Mouse (Mus musculus) forebrain, embryonic 11.5 days (tissue): ENCODE measurements around the gene Zfp346. TPM values are rescaled to one million over a fixed set of nuclear protein-coding genes. Genes with fewer than 3 reads are reported as not detected.
A peak's percentile ranks its signal among the peaks of the same experiment; 100 is the strongest.

Experiments
- ATAC-seq: fragments of 200-750 bp; cut with Nextera tagmentation; replicated peaks from 2 replicates; pipeline ENCODE4 v1.8.0; 2017; ENCODE audit warnings: moderate TSS enrichment; ENCODE audit not compliant: low FRiP score
- DNase-seq: peaks from one replicate; pipeline ENCODE4 v3.0.0-alpha.2; 2017; ENCODE audit warnings: low spot score
- H3K27ac ChIP-seq: fragments of 300-500 bp; sonication (generic); 2 replicates; pipeline ENCODE4 v1.5.1; 2014; ENCODE audit warnings: low read depth, low read length
- H3K27me3 ChIP-seq: fragments of 300-500 bp; sonication (generic); 2 replicates; pipeline ENCODE4 v1.6.1; 2014; ENCODE audit warnings: mild to moderate bottlenecking, low read length, mixed read lengths; ENCODE audit not compliant: control insufficient read depth, insufficient read depth
- H3K36me3 ChIP-seq: fragments of 300-500 bp; sonication (generic); 2 replicates; pipeline ENCODE4 v1.6.1; 2014; ENCODE audit warnings: mild to moderate bottlenecking, low read length, moderate library complexity, mixed read lengths; ENCODE audit not compliant: control insufficient read depth, insufficient read depth
- H3K4me1 ChIP-seq: fragments of 300-500 bp; sonication (generic); replicated peaks from 2 replicates; pipeline ENCODE4 v1.6.1; 2014; ENCODE audit warnings: low read length, mixed read lengths; ENCODE audit not compliant: control insufficient read depth, insufficient read depth
- H3K4me2 ChIP-seq: fragments of 300-500 bp; sonication (generic); 2 replicates; pipeline ENCODE4 v1.6.1; 2014; ENCODE audit warnings: low read depth, mild to moderate bottlenecking, low read length, moderate library complexity, mixed read lengths; ENCODE audit not compliant: severe bottlenecking
- H3K4me3 ChIP-seq: fragments of 300-500 bp; sonication (generic); 2 replicates; pipeline ENCODE4 v1.5.1; 2014; ENCODE audit warnings: low read depth, low read length
- H3K9ac ChIP-seq: fragments of 300-500 bp; sonication (generic); 2 replicates; pipeline ENCODE4 v1.6.1; 2014; ENCODE audit warnings: low read length
- H3K9me3 ChIP-seq: fragments of 300-500 bp; sonication (generic); 2 replicates; pipeline ENCODE4 v1.6.1; 2016; ENCODE audit warnings: low read length, mixed read lengths; ENCODE audit not compliant: control insufficient read depth
- WGBS: fragments of 180-500 bp; shearing (Covaris S2); extraction: QIAGEN DNeasy Blood & Tissue Kit; methylation state at CpG from one replicate; pipeline ENCODE4 v1.1.7; 2014; 5-methylcytosine and 5-hydroxymethylcytosine counted together
- polyA plus RNA-seq: library from polyadenylated mRNA; unstranded; fragments of >200 nt; fragmentation: Nextera tagmentation; extraction: Ambion mirVana; gene quantifications from 2 replicates; pipeline ENCODE4 v1.2.1, GENCODE M21; 2014

Gene Zfp346
- polyA plus RNA-seq, 1 experiment from 2014 or later = 28.0 TPM

DNA sequence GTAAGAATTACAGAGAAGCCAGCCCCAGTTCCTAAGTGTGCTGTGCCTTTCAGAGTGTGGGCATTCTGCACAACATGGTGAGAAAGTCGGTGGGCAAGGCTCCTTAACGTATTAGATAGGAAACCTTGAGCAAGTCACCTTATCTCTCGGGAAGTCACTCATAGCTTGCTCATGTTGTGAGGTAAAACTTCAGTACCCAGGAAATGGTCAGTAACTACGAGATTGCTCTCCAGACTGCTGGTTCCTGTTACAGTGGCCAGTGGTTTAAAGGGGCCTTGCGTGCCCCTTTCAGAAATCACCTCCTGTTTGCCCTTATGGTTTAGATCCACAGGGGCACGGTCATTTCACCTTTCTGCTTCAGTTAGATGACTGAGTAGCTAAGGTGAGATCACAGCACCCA lies 9.3 kb downstream of the Zfp346 start:
- Histone ChIP-seq H3K9me3 (no peaks in the 10 kb centered on the region), H3K4me2 (no peak overlapping the region), H3K36me3 (no peaks in the 10 kb centered on the region; the same call in 1 of the 2 replicates), H3K27me3 (no peaks in the 10 kb centered on the region), H3K27ac (no peak overlapping the region), H3K4me1 (no peaks in the 10 kb centered on the region), H3K9ac (no peak overlapping the region), H3K4me3 (no peak overlapping the region)
- DNase-seq (no peak), ATAC-seq (no peak)
- 93% methylated on average over 6 of the region's 6 CpGs for WGBS

- H3K4me1 ChIP-seq = no peaks in the 10 kb centered on the region
- no peak overlapping the region for H3K27ac ChIP-seq
- no peak overlapping the region for H3K4me3 ChIP-seq
- no peak overlapping the region for H3K9ac ChIP-seq
- H3K9me3 ChIP-seq = no peaks in the 10 kb centered on the region
- no peak for ATAC-seq
- no peaks in the 10 kb centered on the region; the same call in 1 of the 2 replicates for H3K36me3 ChIP-seq
- H3K27me3 ChIP-seq = no peaks in the 10 kb centered on the region
- 93% methylated on average over 6 of the region's 6 CpGs for WGBS
- no peak for DNase-seq
- no peak overlapping the region for H3K4me2 ChIP-seq
Observed at GRCm38 (mm10) chr13:55124903-55125302, 19.8 kb downstream of the Zfp346 start.

GRCm38 (mm10) chr13:55133448-55133847 lies 28.3 kb downstream of the Zfp346 start, which contains the start of gene Gm17617:
TSS of gene Gm17617 (minus strand) at chr13:55133548.
- H3K9me3 ChIP-seq = no peaks in the 10 kb centered on the region
- H3K36me3 ChIP-seq = no peaks in the 10 kb centered on the region; the same call in 1 of the 2 replicates
- WGBS = 96% methylated on average over 2 of the region's 2 CpGs
- no peak within 1 kb of the TSS for H3K27ac ChIP-seq
- DNase-seq = no peak
- H3K9ac ChIP-seq = no peak within 1 kb of the TSS
- ATAC-seq = no peak
- no peaks in the 10 kb centered on the region for H3K27me3 ChIP-seq
- H3K4me2 ChIP-seq = no peak within 1 kb of the TSS
- H3K4me3 ChIP-seq = no peak within 1 kb of the TSS
- H3K4me1 ChIP-seq = no peaks in the 10 kb centered on the region

- Histone ChIP-seq H3K27me3 (no peaks in the 10 kb centered on the region), H3K9me3 (no peaks in the 10 kb centered on the region), H3K4me2 (no peak overlapping the region), H3K9ac (no peak overlapping the region), H3K36me3 (no peaks in the 10 kb centered on the region; the same call in 1 of the 2 replicates), H3K27ac (no peak overlapping the region), H3K4me3 (no peak overlapping the region), H3K4me1 (no peaks in the 10 kb centered on the region)
- DNase-seq = no peak
- 14% methylated on average over 5 of the region's 5 CpGs for WGBS
- no peak for ATAC-seq
Observed at GRCm38 (mm10) chr13:55135382-55135781, 30.3 kb downstream of the Zfp346 start.

- Histone ChIP-seq H3K4me3 (no peak overlapping the region), H3K9me3 (no peaks in the 10 kb centered on the region), H3K27me3 (no peaks in the 10 kb centered on the region), H3K36me3 (no peaks in the 10 kb centered on the region), H3K4me2 (no peak overlapping the region), H3K9ac (no peak overlapping the region), H3K27ac (no peak overlapping the region), H3K4me1 (no peaks in the 10 kb centered on the region)
- DNase-seq (no peak), ATAC-seq (no peak)
- 70% methylated on average over 2 of the region's 2 CpGs for WGBS
Observed at GRCm38 (mm10) chr13:55140271-55140670, 35.2 kb downstream of the Zfp346 start.

DNA sequence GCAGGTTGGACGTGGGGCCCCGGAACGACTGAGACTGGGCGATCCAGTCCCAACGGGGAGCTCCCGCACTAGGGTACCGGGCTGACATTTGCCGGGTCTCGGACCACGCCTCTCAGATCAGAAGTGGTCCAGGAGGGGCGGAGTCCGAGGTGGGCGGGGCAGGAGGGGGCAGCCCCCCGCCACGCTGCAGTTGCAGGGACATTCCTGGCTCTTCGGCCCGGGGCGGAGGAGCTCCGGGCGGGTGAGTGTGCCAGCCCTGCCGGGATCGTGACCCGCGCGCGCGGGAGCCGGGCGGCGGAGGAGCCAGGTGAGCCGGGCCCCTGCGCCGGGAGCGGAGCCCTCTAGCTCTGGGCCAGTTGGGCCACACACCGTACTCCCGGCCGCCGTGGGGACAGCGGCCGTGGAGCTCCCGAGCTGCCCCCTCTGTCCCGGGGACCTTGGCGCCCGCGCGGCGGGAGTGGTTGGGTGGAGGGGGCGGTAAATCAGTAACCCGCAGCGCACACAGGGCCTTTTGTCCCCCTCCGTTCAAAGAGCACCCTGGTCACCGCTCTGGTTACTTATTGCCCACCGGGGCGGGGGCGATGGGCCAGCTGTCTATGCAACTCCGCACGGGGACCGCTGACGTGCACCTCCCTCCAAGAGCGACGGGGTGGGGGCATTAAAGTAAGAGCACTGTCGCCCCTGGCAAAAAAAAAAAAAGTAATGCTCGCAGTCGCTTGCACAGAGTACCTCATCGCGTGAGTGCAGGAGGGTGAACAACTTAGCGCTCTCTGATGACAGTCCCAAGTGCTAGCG lies 47.7 kb downstream of the Zfp346 start, which contains the start of gene Fgfr4:
Gene Fgfr4 (plus strand): TSS at position 20 of the 795 bp plus-strand sequence.
- no peaks in the 10 kb centered on the region for H3K36me3 ChIP-seq
- ATAC-seq = peak; percentile 46; the same call in 1 of the 2 replicates
- peak within 1 kb of the TSS; percentile 57 for H3K9ac ChIP-seq
- peak within 1 kb of the TSS; percentile 99 for H3K4me2 ChIP-seq
- peak within 1 kb of the TSS; percentile 49 for H3K4me3 ChIP-seq
- peaks cover 8% of the 10 kb centered on the region; the same call in 1 of the 2 replicates for H3K4me1 ChIP-seq
- peaks cover 17% of the 10 kb centered on the region for H3K27me3 ChIP-seq
- under 1% methylated on average over 68 of the region's 68 CpGs for WGBS
- H3K27ac ChIP-seq = no peak within 1 kb of the TSS
- DNase-seq = peak; percentile 77
- no peaks in the 10 kb centered on the region for H3K9me3 ChIP-seq

- no peak overlapping the region for H3K27ac ChIP-seq
- peaks cover 8% of the 10 kb centered on the region; the same call in 1 of the 2 replicates for H3K4me1 ChIP-seq
- 94% methylated on average over 5 of the region's 5 CpGs for WGBS
- no peak overlapping the region for H3K9ac ChIP-seq
- H3K27me3 ChIP-seq = peaks cover 17% of the 10 kb centered on the region
- no peak for DNase-seq
- no peak overlapping the region for H3K4me2 ChIP-seq
- no peaks in the 10 kb centered on the region for H3K9me3 ChIP-seq
- no peaks in the 10 kb centered on the region for H3K36me3 ChIP-seq
- ATAC-seq = no peak
- no peak overlapping the region for H3K4me3 ChIP-seq
Observed at GRCm38 (mm10) chr13:55153951-55154350, 48.8 kb downstream of the Zfp346 start.

GRCm38 (mm10) chr13:55162365-55162764 lies 57.3 kb downstream of the Zfp346 start:
- no peak for ATAC-seq
- no peaks in the 10 kb centered on the region for H3K9me3 ChIP-seq
- H3K36me3 ChIP-seq = no peaks in the 10 kb centered on the region
- no peak overlapping the region for H3K4me3 ChIP-seq
- WGBS = 58% methylated on average over 7 of the region's 7 CpGs
- no peak overlapping the region for H3K27ac ChIP-seq
- H3K4me1 ChIP-seq = no peaks in the 10 kb centered on the region
- no peaks in the 10 kb centered on the region for H3K27me3 ChIP-seq
- H3K4me2 ChIP-seq = no peak overlapping the region
- no peak for DNase-seq
- H3K9ac ChIP-seq = no peak overlapping the region

DNA sequence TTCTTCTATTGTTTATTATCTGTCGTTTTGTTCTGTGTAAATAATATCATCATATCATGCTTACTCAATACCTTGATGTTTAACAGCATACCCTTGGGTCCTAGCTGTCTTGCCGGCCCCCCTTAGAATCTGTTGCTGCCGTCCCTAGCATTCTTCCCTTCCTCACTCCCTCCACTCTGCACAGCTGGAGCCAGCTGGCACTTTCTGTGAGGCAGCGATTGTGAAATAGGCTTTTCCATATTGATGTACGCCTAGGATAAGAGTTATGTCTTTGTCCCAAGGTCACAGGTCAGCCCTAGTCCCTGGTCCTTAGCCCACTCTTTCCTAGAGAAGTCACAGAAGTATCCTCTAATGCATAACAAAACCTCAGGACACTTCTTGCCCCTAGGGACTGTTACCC lies 58.4 kb downstream of the Zfp346 start:
- Histone ChIP-seq H3K4me1 (no peaks in the 10 kb centered on the region), H3K4me3 (no peak overlapping the region), H3K36me3 (no peaks in the 10 kb centered on the region), H3K9me3 (no peaks in the 10 kb centered on the region), H3K4me2 (no peak overlapping the region), H3K27me3 (no peaks in the 10 kb centered on the region), H3K27ac (no peak overlapping the region), H3K9ac (no peak overlapping the region)
- 69% methylated on average over 5 of the region's 5 CpGs for WGBS
- ATAC-seq = no peak
- DNase-seq = no peak
